Mouse (Mus musculus) spleen, postnatal 10 days (tissue): ENCODE data around the gene Ptpn3.

Experiments used
- DNase-seq, 2 experiments: peaks; one replicate each; pipeline ENCODE4 v3.0.0; 2021 to 2022; ENCODE audit warnings: low spot score in 2 of 2

Gene Ptpn3

DNA sequence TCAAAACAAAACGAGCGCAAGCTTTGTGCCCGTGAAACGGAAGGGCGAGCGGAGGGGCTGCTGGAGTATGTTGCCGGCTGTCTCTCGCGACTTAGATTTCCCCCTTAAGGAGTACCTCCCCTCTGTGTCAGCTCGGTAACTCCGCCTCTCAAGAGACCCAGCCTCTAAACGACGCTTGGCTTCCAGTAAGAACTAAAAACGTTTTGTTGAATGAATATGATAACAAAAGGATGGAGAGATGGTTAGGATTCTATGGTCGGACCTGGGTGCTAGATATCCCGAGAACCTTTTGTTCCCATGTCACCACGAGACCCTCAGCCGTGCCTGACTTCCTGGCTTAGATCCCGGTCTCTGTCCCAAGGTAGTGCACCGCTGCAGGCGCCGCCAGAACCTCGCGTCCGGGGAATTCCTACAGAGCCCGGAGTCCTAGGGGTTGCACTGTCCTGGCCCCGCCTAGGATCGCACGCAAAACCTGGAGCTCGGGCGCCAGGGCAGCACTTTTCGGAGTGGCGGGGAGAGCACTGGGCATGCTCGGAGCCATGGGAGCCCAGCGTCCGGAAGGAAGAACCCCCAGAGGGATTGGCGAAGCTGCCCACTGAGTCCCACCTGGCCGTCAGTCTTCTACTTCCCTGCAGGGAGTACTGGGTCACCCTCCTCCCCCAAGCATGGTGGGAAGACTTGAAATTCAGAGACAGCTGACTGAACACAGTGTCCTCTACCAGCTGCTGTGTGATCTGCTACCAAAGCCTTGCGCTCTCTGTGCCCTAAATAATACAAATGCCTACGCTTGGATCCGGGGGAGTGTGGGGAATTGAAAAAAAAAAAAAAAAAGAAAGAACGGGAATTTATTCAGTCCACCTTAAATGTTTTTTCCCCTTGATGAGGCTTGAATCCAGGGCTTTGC lies at the start of gene Ptpn3:
TSS of gene Ptpn3 (minus strand) at position 428 of the 904 bp plus-strand sequence.
- DNase-seq, result peak; percentile 17 to 53

DNA sequence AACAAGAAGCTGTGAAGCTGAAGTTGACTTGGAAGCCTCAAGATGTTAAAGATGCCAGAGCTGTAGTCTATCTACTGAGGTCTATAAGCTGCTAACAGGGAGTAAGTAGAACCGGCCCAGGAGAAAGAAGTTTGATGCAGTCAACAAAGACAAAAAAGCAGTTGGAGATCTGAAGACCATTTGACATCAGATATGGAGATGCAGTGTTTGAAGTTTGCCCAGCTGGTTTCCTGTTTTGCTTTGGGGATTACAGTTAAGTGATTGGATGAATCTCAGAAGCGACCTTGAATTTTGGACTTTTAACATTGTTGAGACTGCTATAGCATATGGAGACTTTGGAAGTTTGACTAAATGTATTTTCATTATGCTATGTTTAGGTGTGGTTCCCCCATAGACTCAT lies 48.9 kb upstream of the Ptpn3 start:
- DNase-seq, result no peak

DNA sequence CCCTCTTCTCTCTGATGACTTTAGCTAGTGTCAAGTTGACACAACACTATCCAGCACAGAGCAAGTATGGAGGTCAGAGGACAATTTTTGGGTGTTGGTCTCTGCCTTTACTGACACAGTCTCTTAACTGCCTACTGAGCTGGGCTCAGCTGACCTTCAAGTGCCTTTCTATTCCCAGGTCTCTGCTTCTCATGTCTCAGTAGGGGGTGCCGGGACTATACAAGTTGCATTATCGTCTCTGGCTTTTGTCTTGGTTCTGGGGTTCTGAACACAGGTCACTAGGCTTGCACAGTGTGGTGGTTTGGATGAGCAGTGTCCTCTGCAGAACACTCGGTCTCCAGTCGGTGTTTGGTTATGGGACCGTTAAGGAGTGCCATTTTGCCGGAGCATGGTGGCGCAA lies 42.4 kb upstream of the Ptpn3 start:
- no peak for DNase-seq

DNA sequence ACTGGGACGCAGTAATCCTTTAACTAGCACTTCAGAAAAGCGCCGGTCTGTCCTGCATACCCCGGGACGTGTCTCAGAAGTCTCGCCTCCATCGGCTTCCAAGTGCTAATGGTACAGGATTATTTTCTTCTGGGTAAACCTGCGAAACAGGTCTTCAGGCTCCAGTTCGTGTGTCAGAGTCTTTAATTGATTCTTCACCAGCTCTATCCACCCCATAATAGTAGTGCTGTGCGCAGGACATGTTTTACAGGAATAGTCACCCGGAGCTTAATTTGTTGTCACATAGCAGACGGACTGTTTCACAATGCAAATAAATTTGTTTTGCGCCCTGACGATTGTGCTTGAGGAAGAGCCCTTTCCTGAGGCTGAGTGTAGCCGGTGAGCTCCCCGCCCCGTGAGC lies 37.3 kb upstream of the Ptpn3 start:
- DNase-seq, result no peak

DNA sequence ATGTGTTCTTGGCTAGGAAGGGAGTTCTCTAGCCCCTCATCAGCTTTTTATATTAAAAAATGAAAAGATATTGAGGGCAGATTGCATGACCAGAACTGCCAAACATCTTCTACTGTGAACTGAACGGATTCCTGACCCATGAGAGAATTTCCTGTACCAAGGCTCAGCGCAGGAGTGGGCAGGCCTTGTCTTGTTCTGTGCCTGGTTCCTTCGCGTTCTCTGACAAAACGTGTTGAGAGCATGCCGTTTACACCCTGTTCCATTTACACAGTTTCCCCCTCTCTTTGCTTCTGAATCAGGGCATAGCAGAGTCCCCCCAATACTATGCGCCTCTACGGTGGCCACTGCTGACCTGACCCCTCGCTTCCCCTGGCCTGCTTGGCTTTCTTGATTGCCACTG lies 36.4 kb upstream of the Ptpn3 start:
- DNase-seq, result no peak

DNA sequence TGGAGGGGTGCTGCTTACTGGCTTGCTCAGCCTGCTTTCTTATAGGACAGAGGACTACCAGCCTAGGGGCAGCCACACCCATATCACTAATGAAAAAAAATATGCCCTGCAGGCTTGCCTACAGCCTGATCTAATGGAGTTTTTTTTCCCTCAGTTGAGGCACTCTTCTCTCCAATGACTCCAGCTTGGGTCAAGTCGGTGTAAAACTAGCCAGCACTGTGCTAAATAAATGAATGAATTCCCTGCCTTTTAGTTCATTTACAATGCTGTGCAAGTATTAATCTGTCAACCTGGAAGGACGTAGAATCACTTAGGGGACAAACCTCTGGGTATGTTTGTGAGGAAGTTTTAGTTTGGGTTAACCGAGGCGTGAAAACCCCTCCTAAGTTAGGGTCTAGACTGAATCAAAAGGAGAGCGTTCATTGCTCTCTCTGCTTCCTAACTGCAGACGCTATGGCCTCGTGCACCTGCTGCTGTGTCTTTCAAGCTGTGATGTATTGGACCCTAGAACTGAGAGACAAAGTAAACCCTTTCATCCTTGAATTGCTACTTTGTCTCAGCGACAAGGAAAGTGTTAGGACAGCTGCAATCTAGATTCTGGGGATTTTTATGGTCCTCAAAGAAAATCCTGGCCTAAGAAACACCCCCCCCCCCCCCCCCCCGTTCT lies 33.5 kb upstream of the Ptpn3 start:
- DNase-seq, result no peak

DNA sequence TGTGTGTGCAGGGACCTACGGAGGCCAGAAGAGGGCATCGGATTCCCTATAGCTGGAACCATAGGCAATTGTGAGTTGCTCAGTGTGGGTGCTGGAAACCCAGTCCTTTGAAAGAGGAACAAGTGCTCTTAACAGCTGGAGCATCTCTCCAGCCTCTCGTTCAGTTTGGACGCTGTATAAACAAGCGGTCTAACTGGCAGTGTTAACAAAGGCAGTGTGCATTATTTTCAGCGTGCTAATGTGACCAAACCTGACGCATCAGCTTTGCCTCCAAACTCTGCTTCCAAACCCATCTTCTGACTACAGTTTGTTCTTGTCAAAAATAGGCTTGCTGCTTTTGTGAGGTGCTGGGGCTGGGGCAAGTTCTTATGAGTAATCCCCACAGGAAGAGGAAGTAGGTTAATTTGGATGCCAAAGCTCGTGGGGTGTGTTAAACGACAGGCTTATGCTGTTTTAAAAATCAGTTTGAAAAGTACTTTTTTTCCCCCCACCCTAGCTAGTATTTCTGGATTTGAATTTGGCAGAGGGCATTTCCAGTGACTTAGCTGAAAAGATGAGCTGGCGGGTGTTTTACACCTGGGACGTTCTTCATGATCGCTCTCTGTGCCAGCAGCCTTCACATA lies 32.4 kb upstream of the Ptpn3 start:
- no peak for DNase-seq

DNA sequence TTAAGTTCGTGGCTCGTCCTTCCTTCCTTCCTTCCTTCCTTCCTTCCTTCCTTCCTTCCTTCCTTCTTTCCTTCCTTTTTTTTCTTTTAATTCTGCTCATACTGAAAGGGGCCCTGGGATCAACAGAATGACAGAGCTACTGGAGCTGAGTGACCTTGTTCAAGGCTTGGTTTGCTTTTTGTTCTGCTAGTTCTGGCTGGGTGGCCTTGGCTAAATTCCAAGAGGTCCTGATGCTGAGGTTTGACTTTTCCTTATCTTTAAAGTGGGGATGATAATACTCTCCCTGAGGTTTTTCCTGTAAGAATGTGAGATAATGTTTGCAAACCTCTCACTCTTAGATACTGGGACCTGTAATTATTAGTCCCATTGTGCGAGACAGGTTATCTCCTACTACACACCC lies 30.9 kb upstream of the Ptpn3 start:
- DNase-seq, result no peak

DNA sequence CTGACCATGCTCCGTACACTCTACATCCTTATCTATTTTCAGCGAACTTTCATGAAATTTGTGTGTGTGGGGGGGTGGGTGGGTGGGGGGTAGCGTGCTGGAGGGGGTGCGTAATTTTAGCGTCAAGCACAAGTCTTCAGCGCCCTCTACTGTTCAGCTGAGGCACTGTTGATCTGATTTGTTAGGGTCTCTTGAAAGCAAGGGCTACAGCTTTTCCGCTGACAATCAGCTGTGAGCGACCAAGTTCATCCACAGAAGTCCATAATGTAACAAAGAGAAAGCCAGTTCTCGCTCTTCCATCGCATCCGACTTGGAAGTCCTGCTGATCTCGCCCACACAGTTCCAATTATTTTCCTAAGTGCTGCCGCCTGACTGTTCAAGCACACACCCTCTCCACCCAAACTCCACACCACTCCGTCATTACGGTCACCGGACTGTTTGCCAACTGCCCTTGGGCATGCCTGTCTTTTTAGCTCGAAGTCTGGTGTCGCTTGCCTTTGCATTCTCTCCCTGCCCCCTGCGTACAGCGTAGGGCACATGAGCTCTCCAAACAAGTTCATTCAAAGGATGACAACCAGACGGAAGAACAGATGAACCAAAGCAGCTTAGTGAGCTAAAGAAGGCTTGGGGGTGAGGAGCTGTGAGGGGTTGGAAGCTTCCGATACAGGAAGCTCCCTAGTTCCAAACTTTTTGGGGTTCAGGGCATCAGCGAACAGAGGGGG lies 19.1 kb upstream of the Ptpn3 start:
- no peak for DNase-seq

DNA sequence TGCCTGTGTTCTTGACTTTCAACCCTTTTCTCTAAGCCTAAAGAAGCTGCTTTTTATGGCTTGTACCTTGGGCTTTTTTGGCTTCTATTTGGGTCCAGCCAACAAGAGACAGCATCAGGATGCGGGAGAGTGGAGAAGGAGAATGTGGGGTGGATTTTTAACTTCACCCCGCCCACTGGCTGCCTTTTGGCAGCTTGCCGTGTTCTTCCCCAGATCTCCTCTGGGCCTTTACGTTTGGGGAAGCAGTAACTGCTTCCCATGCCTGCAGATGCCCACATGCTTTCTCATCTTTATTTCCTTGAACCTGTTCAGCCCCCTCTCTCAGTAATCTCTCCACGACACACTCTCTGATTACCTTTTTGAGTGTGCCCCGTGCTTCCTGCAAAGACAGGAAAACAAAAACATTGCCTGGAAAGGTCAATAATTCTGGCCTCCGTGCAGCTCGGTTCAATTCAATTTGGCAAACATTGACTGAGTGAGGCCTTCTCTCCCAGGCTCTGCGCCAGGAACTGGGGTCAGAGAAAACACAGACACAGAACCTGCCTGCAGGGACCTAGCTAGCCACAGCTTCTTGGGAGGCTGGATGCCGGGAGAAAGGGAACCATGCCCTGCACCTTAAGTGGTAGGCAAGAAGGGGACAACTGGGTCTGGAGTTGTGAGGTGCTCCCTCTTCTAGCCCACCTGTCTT lies 17.0 kb upstream of the Ptpn3 start:
- DNase-seq, result no peak

DNA sequence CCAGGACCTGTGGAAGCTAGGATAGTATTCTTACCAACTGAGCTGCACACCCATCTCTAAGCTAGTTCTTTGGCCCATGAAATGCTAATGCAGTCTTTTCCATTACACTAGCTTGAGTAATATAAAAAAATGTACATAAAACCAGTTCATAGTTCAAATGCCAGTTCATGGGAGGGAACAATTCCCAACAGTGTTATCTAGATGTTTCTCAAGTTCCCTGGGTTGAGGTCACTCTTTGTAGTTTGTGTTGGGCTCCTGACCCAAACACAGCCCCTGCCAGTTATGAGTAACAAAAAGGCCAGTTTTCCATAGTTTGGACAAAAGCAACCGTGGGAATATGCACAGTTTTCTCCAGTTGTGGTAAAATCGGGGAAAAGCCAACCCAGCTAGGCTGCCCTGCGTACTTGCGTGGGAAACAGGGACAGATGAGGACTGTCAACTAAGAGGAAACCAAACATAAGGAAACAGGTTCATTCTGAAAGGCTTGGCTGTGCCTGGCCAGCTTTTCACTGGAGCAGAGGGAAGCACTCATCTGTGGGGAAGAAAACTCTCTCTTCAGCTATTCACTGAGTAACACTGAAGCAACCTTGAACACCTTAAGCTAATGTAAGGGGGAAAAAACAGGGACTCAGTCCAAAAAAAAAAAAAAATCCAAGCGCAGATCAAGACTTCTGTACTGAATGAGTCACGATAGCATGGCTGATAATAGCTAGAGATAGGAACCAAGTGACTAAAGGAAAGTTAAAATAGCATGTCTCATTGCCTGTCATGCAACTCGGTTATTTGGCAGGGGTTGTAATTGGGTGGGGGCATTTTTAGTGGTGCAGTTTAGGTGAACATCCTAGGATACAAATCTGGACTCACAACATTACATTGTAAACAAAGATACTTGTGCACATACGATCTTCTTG lies 10.9 kb upstream of the Ptpn3 start:
- no peak for DNase-seq

DNA sequence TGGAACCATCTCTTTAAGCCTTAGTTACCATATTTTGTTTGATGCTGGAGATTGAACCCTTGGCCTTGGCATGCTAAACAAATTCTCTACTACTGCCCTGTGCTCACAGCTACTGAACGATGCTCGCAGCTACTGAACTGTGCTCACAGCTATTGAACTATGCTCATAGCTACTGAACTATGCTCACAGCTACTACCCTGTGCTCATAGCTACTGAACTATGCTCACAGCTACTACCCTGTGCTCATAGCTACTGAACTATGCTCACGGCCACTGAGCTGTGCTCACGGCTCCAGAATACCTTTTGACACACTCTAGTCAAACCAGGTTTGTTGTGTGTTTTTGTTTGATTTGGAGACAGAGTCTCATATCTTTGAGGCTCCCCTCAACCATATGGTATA lies 10.1 kb upstream of the Ptpn3 start:
- no peak for DNase-seq

DNA sequence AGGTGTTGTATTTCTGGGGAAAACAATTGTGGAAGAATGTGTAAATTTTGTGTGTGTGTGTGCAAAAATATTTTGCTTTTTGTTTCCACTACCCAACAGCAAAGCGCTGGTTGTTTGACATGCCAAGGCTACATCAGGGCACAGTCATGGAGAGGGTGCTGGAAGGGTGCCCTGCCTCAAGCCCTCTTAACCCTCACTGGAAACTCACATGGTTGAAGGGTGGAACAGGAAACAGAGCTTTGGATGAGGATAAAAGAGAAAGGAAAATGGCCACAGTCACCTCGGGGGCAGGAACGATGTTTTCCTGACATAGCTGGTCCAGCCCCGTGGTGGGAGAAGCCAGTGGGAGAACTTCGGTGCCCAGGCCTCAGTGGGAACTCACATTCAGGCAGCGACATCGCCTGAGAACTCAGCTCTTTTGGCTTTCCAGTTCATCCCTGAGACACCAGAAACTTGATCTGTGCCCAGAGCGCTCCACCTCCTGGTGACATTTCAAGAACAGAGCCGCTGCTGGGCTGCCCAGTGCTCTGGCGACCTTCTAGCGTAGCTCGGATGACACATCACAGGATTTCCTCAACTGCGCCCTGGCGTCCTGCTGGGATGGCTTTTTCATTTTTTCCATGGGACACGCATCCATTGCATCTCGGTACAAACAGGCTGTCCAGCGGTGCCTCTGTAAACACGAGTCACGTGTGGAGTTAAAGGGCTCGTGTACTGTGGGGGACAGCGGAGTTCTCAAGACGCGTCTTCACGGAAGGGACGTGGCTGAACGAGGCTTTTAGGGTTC lies 6.8 kb upstream of the Ptpn3 start:
- no peak for DNase-seq

DNA sequence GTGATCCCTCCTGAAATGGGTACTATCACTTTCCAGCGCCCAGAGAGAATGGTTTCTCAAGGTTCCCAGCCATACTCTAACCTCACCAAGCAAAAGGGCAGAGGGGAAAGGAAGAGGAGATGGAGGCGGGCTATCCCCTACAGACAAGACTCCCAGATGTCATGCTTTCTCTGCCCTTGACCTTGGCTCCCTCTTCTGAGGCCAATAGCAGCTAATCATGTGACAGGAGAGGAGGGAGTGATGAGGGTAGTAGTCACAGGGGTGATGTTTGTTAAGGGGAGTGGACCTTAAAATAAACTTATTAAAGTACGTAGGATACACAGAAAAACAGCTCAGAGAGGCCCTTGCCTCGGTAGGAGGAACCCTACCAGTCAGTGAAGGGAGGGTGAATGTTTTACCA lies 6.1 kb upstream of the Ptpn3 start:
- no peak for DNase-seq

DNA sequence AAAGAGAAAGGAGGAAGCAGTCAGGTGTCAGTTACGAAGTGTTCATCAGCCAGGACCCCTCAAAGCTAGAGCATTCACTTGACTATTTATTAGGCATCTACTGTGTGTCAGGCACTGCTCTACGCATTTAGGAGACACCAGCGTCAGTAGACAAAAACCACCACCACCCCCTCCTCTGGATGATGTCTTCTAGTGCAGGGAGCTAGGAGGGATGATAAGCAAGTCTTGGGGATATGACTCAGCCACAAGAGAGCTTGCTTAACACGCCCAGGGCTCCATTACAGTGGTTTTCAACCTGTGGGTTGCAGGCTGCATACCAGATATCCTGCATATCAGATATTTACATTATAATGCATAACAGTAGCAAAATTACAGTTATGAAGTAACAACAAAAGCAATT lies 4.6 kb upstream of the Ptpn3 start:
- DNase-seq, result no peak

DNA sequence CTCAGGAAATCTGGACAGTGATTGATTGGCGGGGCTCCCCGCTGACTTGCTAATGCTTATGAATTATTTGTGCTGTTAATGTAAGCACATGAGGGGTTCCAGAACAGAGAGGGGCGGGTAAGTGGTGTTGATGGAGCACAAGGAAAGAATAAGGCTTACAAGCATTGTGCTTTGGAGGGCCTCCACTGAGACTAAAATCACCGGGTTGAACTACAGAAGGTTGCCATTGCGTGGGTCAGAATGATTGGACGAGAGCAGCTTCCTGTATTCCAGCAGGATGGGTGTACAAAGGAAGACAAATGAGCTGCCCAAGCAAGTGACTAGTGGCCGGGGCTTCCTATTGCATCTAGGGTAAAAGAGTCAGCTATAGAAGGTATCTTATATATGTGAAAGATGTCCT lies 4.0 kb upstream of the Ptpn3 start:
- DNase-seq, result no peak

DNA sequence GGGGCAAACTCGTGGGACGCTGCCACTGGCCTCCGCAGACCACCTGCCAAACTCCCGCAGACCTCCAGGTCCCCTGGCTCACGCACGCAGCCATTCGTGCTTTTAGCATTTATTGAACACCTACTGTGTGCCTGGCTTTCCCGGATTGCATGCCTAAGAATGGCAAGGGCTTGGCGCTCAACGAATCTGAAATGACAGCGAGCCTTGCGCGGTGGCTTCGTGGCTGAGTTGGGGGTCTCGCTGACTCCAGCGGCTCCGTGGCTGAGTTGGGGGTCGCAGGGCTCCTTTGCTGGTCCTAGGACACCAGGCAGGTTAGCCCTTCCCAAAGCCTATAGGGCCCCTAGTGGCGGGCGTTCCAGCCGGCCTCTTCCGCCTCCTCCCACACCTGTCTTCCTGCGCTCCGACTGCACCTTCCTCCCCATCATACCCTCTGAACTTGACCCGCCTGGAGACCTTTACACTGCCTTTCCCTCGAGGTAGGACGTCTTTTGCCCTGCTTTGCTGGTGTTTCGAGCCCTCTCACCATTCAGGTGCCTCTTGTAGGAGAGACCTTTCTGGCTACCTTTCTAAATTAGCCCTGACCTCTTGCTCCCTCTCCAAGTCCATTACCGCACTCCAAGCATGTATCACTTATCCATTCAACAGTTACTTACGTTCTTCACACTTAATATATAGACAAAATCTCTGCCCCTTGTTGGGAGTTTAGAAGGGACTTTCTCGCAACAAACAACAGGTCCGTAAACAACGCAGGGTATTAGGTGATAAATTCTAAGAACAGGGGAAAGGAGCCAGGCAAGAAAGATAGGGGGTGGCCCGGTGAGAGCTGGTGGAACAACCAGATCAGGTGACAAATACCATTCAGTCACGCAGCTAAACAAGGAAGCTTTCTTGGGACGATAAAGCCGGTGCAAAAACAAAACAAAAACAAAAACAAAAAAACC lies 898 bp downstream of the Ptpn3 start:
- peak in 1 of 2 experiments; percentile 25 for DNase-seq

DNA sequence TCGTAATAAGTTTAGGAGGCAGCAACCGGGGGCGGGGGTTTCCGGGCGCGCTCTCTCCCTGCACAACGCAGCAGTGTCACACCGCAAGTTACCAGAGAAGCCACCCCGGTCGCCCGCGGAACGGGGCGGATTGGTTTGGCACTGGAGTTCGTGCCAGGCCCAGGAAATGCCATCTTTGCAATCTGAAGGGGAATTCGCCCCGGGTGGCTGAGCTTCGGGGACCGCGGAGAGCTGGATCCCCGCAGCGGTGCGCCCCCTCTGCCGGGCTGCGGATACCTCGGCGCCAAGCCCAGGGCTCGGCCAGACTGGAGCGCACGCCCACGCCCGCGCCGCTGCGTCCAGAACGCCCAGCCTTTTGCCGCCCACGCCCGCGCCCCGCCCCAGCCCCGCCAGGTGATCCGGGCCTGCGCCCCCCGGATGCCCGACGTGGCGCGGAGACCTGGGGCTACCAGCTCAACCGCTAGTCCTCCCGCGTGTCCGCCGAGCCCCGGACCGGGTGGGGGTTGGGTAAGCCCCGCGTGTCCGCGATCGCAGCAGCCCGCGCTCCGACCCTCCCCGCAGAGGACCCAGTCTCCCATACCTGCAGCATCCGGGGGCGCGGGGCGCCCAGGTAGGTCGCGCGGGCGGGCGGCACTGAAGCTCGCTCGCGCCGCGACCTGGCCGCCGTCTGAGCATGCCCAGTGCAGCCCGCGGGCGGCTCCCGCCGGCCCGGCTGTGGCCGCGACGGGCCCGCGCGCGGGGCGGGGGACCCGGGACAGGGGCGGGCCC lies 1.8 kb downstream of the Ptpn3 start:
- DNase-seq, result peak; percentile 22 to 39
